Mouse (Mus musculus): Measurements from ENCODE around the gene Prdx1. TPM values are rescaled to one million over a fixed set of nuclear protein-coding genes. Genes with fewer than 3 reads are reported as not detected.
"Not testable (repeated sequence)": the region's sequence is repeated elsewhere in the genome, so short reads cannot be mapped to it uniquely, and the experiment has no call there.

Gene Prdx1
- polyA plus RNA-seq, 1 experiment from 2014 or later, result 1,429 TPM

- H3K9me3 ChIP-seq (ENCODE audit: low read depth, low read length), result no peaks in the 10 kb centered on the region
- DNase-seq (peak; percentile 96), ATAC-seq (ENCODE audit: insufficient read depth) (peak; percentile 100)
- peaks cover 38% of the 10 kb centered on the region for H3K36me3 ChIP-seq (ENCODE audit: insufficient read depth)
- under 1% methylated on average over 39 of the region's 39 CpGs for WGBS
- peak within 1 kb of the TSS; percentile 88 for H3K4me2 ChIP-seq
- no peak for TF ChIP-seq CTCF (IDR thresholded peaks at IDR 0.05; ENCODE audit: low read depth)
- H3K4me3 ChIP-seq (ENCODE audit: low read depth, low read length), result peak within 1 kb of the TSS; percentile 86
- H3K27me3 ChIP-seq (ENCODE audit: insufficient read depth, low read length), result no peaks in the 10 kb centered on the region
- H3K4me1 ChIP-seq (ENCODE audit: insufficient read depth), result peaks cover 14% of the 10 kb centered on the region; the same call in 1 of the 2 replicates
- H3K9ac ChIP-seq, result peak within 1 kb of the TSS; percentile 94
- H3K27ac ChIP-seq (ENCODE audit: low read depth), result peak within 1 kb of the TSS; percentile 94
Measured at GRCm38 (mm10) chr4:116650924-116651796, 34.2 kb upstream of the Prdx1 start, which contains the start of gene Akr1a1. Gene Akr1a1, minus strand, starts transcription at chr4:116651680.

GRCm38 (mm10) chr4:116651797-116652135, 33.6 kb upstream of the Prdx1 start:
- no peak for DNase-seq
- WGBS, result 9% methylated on average over 6 of the region's 6 CpGs
- peak overlapping the region; percentile 88 for H3K4me2 ChIP-seq
- H3K4me3 ChIP-seq (ENCODE audit: low read depth, low read length), result peak overlapping the region; percentile 86
- TF ChIP-seq CTCF (IDR thresholded peaks at IDR 0.05; ENCODE audit: low read depth), result no peak
- no peaks in the 10 kb centered on the region for H3K9me3 ChIP-seq (ENCODE audit: low read depth, low read length)
- H3K9ac ChIP-seq, result peak overlapping the region; percentile 94
- ATAC-seq (ENCODE audit: insufficient read depth), result peak; percentile 24; the same call in 1 of the 2 replicates
- H3K27me3 ChIP-seq (ENCODE audit: insufficient read depth, low read length), result no peaks in the 10 kb centered on the region
- peak overlapping the region; percentile 94; the same call in 1 of the 2 replicates for H3K27ac ChIP-seq (ENCODE audit: low read depth)
- H3K4me1 ChIP-seq (ENCODE audit: insufficient read depth), result peaks cover 14% of the 10 kb centered on the region; the same call in 1 of the 2 replicates
- H3K36me3 ChIP-seq (ENCODE audit: insufficient read depth), result peaks cover 32% of the 10 kb centered on the region

GRCm38 (mm10) chr4:116653228-116653627, 32.1 kb upstream of the Prdx1 start:
- DNase-seq (no peak), ATAC-seq (ENCODE audit: insufficient read depth) (no peak)
- Histone ChIP-seq H3K4me3 (ENCODE audit: low read depth, low read length) (no peak overlapping the region), H3K4me1 (ENCODE audit: insufficient read depth) (peaks cover 14% of the 10 kb centered on the region; the same call in 1 of the 2 replicates), H3K9me3 (ENCODE audit: low read depth, low read length) (no peaks in the 10 kb centered on the region), H3K9ac (no peak overlapping the region), H3K4me2 (no peak overlapping the region), H3K27me3 (ENCODE audit: insufficient read depth, low read length) (no peaks in the 10 kb centered on the region), H3K27ac (ENCODE audit: low read depth) (no peak overlapping the region), H3K36me3 (ENCODE audit: insufficient read depth) (peaks cover 18% of the 10 kb centered on the region)
- WGBS, result 81% methylated on average over 6 of the region's 6 CpGs
- no peak for TF ChIP-seq CTCF (IDR thresholded peaks at IDR 0.05; ENCODE audit: low read depth)

- no peak overlapping the region for H3K9ac ChIP-seq
- no peaks in the 10 kb centered on the region for H3K27me3 ChIP-seq (ENCODE audit: insufficient read depth, low read length)
- H3K4me1 ChIP-seq (ENCODE audit: insufficient read depth), result peaks cover 4% of the 10 kb centered on the region; the same call in 1 of the 2 replicates
- no peaks in the 10 kb centered on the region for H3K9me3 ChIP-seq (ENCODE audit: low read depth, low read length)
- no peaks in the 10 kb centered on the region for H3K36me3 ChIP-seq (ENCODE audit: insufficient read depth)
- no peak for ATAC-seq (ENCODE audit: insufficient read depth)
- no peak overlapping the region for H3K4me2 ChIP-seq
- WGBS, result 21% methylated on average over 2 of the region's 2 CpGs
- DNase-seq, result no peak
- H3K27ac ChIP-seq (ENCODE audit: low read depth), result no peak overlapping the region
- H3K4me3 ChIP-seq (ENCODE audit: low read depth, low read length), result no peak overlapping the region
- TF ChIP-seq CTCF (IDR thresholded peaks at IDR 0.05; ENCODE audit: low read depth), result no peak
Measured at GRCm38 (mm10) chr4:116655100-116655499, 30.2 kb upstream of the Prdx1 start.

- Histone ChIP-seq H3K9ac (no peak overlapping the region), H3K4me2 (no peak overlapping the region), H3K36me3 (ENCODE audit: insufficient read depth) (no peaks in the 10 kb centered on the region), H3K9me3 (ENCODE audit: low read depth, low read length) (no peaks in the 10 kb centered on the region), H3K27me3 (ENCODE audit: insufficient read depth, low read length) (no peaks in the 10 kb centered on the region), H3K27ac (ENCODE audit: low read depth) (no peak overlapping the region), H3K4me3 (ENCODE audit: low read depth, low read length) (no peak overlapping the region), H3K4me1 (ENCODE audit: insufficient read depth) (peaks cover 3% of the 10 kb centered on the region; the same call in 1 of the 2 replicates)
- no peak for TF ChIP-seq CTCF (IDR thresholded peaks at IDR 0.05; ENCODE audit: low read depth)
- no peak for DNase-seq
- ATAC-seq (ENCODE audit: insufficient read depth), result no peak
- WGBS, result 62% methylated on average over 3 of the region's 3 CpGs
Measured at GRCm38 (mm10) chr4:116655658-116656057, 29.7 kb upstream of the Prdx1 start.

- Histone ChIP-seq H3K9ac (no peak overlapping the region), H3K4me3 (ENCODE audit: low read depth, low read length) (no peak overlapping the region), H3K36me3 (ENCODE audit: insufficient read depth) (no peaks in the 10 kb centered on the region), H3K4me2 (no peak overlapping the region), H3K9me3 (ENCODE audit: low read depth, low read length) (no peaks in the 10 kb centered on the region), H3K27ac (ENCODE audit: low read depth) (no peak overlapping the region), H3K27me3 (ENCODE audit: insufficient read depth, low read length) (no peaks in the 10 kb centered on the region), H3K4me1 (ENCODE audit: insufficient read depth) (no peaks in the 10 kb centered on the region)
- ATAC-seq (ENCODE audit: insufficient read depth) (no peak), DNase-seq (no peak)
- WGBS, result 46% methylated on average over 3 of the region's 3 CpGs
- TF ChIP-seq CTCF (IDR thresholded peaks at IDR 0.05; ENCODE audit: low read depth), result no peak
Measured at GRCm38 (mm10) chr4:116657971-116658370, 27.4 kb upstream of the Prdx1 start.

- 32% methylated on average over 2 of the region's 2 CpGs for WGBS
- TF ChIP-seq CTCF (IDR thresholded peaks at IDR 0.05; ENCODE audit: low read depth), result no peak
- ATAC-seq (ENCODE audit: insufficient read depth), result peak; percentile 49; the same call in 1 of the 2 replicates
Measured at GRCm38 (mm10) chr4:116659474-116659873, 25.9 kb upstream of the Prdx1 start.

GRCm38 (mm10) chr4:116659916-116660315, 25.4 kb upstream of the Prdx1 start:
- H3K27ac ChIP-seq (ENCODE audit: low read depth); H3K4me1 ChIP-seq (ENCODE audit: insufficient read depth); H3K36me3 ChIP-seq (ENCODE audit: insufficient read depth); H3K4me3 ChIP-seq (ENCODE audit: low read depth, low read length); ATAC-seq (ENCODE audit: insufficient read depth); H3K4me2 ChIP-seq; DNase-seq; H3K9ac ChIP-seq; H3K9me3 ChIP-seq (ENCODE audit: low read depth, low read length); H3K27me3 ChIP-seq (ENCODE audit: insufficient read depth, low read length): not testable (repeated sequence)
- WGBS, result 78% methylated on average over 6 of the region's 6 CpGs

More at GRCm38 (mm10) chr4:116659474-116659873, 25.9 kb upstream of the Prdx1 start:
- Histone ChIP-seq H3K27ac (ENCODE audit: low read depth) (no peak overlapping the region), H3K36me3 (ENCODE audit: insufficient read depth) (no peaks in the 10 kb centered on the region), H3K4me3 (ENCODE audit: low read depth, low read length) (no peak overlapping the region), H3K9me3 (ENCODE audit: low read depth, low read length) (no peaks in the 10 kb centered on the region), H3K4me1 (ENCODE audit: insufficient read depth) (no peaks in the 10 kb centered on the region), H3K9ac (no peak overlapping the region), H3K4me2 (no peak overlapping the region), H3K27me3 (ENCODE audit: insufficient read depth, low read length) (no peaks in the 10 kb centered on the region)
- DNase-seq, result peak; percentile 78
